8 mouse cellular contexts compared by ENCODE assay signal in the genomic region with DNA sequence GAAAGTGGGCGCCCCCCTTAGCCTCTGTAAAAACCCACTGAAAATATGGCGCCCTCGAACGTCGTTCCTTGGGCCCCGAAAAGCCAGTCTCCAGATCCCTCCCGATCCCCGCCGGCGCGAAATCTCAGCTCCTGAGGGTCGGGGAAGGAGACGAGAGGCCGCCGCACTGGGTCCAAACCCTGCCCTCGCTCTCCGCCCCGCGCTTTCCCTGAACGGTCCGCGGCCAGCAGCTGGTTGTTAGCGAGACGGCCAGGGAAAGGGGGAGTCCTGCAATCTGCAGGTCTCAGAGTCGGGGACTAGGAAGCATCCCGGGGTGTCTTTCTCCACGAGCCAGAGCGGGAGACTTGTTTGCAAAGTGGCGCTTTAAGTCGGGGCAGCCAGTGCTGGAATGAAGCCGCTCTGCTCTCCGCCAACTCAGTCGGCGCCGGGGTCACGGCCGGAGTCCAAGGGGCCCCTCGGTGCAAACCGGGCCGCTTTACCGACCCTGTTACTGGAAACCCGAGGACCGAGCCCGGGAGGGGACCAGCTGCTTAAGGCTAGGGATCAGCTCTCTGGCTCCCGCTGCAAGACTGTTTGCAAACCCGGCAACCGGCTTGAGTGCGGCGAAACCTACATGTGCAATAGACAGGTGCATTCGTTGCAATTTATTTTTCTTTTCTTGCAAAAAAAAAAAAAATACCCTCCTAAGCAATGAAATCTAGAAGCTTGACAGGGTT.
DNase-seq lines count a peak whose midpoint lies in the region; ATAC-seq and TF ChIP-seq lines count a peak whose summit lies in the region.

No protein-coding gene starts in this region.

- peak overlapping the region; percentile 99 for H3K4me2 ChIP-seq in forebrain, embryonic 14.5 days (ENCODE audit: low read length)
- peak overlapping the region; percentile 99 for H3K4me2 ChIP-seq in lung, embryonic 15.5 days

- intact Hi-C loops in heart, postnatal 25 days (cut with DNase I) = loop anchor here (5.0 kb wide), 1 partner anchor 86 kb away; no protein-coding TSS in a partner anchor

- no peak overlapping the region for H3K27ac ChIP-seq in ES-E14 (ENCODE audit: insufficient read depth, low read depth, low read length, poor library complexity, severe bottlenecking)
- peak overlapping the region; percentile 87; the same call in 1 of the 2 replicates for H3K27ac ChIP-seq in forebrain, embryonic 14.5 days (ENCODE audit: low read depth, low read length)
- H3K27ac ChIP-seq in layer of hippocampus, adult 2 months = peak overlapping the region; percentile 92
- H3K27ac ChIP-seq in lung, embryonic 15.5 days = no peak overlapping the region

- no peak for TF ChIP-seq CTCF in layer of hippocampus, adult 2 months (conservative IDR thresholded peaks at IDR 0.05)

- peak overlapping the region; percentile 65 for H3K9ac ChIP-seq in ES-E14 (ENCODE audit: insufficient read depth, low read depth, low read length, poor library complexity, severe bottlenecking)
- peak overlapping the region; percentile 86 for H3K9ac ChIP-seq in forebrain, embryonic 14.5 days (ENCODE audit: low read length)
- H3K9ac ChIP-seq in lung, embryonic 15.5 days = peak overlapping the region; percentile 78

- under 1% methylated on average over 49 of the region's 50 CpGs for WGBS in forebrain, embryonic 14.5 days
- WGBS in lung, embryonic 15.5 days = 1% methylated on average over 50 of the region's 50 CpGs

- H3K27me3 ChIP-seq in forebrain, embryonic 14.5 days (replicated peaks; ENCODE audit: control insufficient read depth, insufficient read depth, low read length) = peaks cover 9% of the 10 kb centered on the region; the same call in 1 of the 2 replicates
- H3K27me3 ChIP-seq in lung, embryonic 15.5 days = peaks cover 32% of the 10 kb centered on the region; the same call in 1 of the 2 replicates

- peaks cover 4% of the 10 kb centered on the region in 2 experiments; a peak in 2 of 4 replicates for H3K4me1 ChIP-seq in ES-E14 (ENCODE audit: control insufficient read depth in 2 of 2, insufficient read depth in 2 of 2, low read length in 2 of 2, poor library complexity in 1 of 2)
- peaks cover 12% of the 10 kb centered on the region for H3K4me1 ChIP-seq in forebrain, embryonic 14.5 days (ENCODE audit: control insufficient read depth, insufficient read depth, low read length)
- peaks cover 18% of the 10 kb centered on the region for H3K4me1 ChIP-seq in lung, embryonic 15.5 days

- H3K36me3 ChIP-seq in ES-E14 (ENCODE audit: control insufficient read depth, insufficient read depth, low read length, poor library complexity, severe bottlenecking) = no peaks in the 10 kb centered on the region
- H3K36me3 ChIP-seq in forebrain, embryonic 14.5 days (ENCODE audit: control insufficient read depth, insufficient read depth, low read length) = no peaks in the 10 kb centered on the region
- no peaks in the 10 kb centered on the region for H3K36me3 ChIP-seq in lung, embryonic 15.5 days

- H3K9me3 ChIP-seq in ES-E14 (ENCODE audit: control insufficient read depth, insufficient read depth, low read depth, low read length) = no peaks in the 10 kb centered on the region
- H3K9me3 ChIP-seq in forebrain, embryonic 14.5 days (replicated peaks; ENCODE audit: control insufficient read depth, low read length) = no peaks in the 10 kb centered on the region
- no peaks in the 10 kb centered on the region for H3K9me3 ChIP-seq in lung, embryonic 15.5 days

- ATAC-seq in forebrain, embryonic 14.5 days = peak; percentile 48
- peak; percentile 55; the same call in 1 of the 2 replicates for ATAC-seq in lung, embryonic 15.5 days (ENCODE audit: borderline replicate concordance, extremely low read depth, low FRiP score, low TSS enrichment)
- ATAC-seq in granulocyte monocyte progenitor cell, adult 5-6 weeks (replicated peaks; ENCODE audit: poor library complexity, severe bottlenecking) = no peak

- DNase-seq in ES-E14 (ENCODE audit: low read depth, low spot score) = no peak
- peak; percentile 40 for DNase-seq in brain, adult 2 months (ENCODE audit: low read depth, low spot score)
- no peak for DNase-seq in forebrain, embryonic 14.5 days (ENCODE audit: low spot score)
- peak; percentile 21 for DNase-seq in heart, postnatal 25 days (ENCODE audit: low spot score)
- DNase-seq in layer of hippocampus, adult 2 months (ENCODE audit: low spot score in 2 of 2) = peak in 1 of 2 experiments; percentile 29
- DNase-seq in right cerebral cortex, adult 2 months (ENCODE audit: low spot score in 2 of 2) = peak; percentile 45 to 47

- in situ Hi-C loops in ES-E14 (cut with MboI; ENCODE audit: low sequenced_read_pairs in 2 of 2, unreplicated experiment in 2 of 2) = no loop called here

- peak overlapping the region; percentile 85 to 92 for H3K4me3 ChIP-seq in ES-E14 (ENCODE audit: insufficient read depth in 1 of 2, low read depth in 1 of 2, low read length in 2 of 2, poor library complexity in 1 of 2, severe bottlenecking in 1 of 2)
- peak overlapping the region; percentile 69 for H3K4me3 ChIP-seq in forebrain, embryonic 14.5 days (ENCODE audit: low read depth, low read length)
- H3K4me3 ChIP-seq in layer of hippocampus, adult 2 months = peak overlapping the region; percentile 85
- H3K4me3 ChIP-seq in lung, embryonic 15.5 days = peak overlapping the region; percentile 78

TF ChIP-seq in ES-E14, 5 proteins besides CTCF, POLR2A, EP300 and RAD21:
- TF ChIP-seq CHD2 (IDR thresholded peaks at IDR 0.05; ENCODE audit: low read depth, low read length) (no peak), ZNF384 (IDR thresholded peaks at IDR 0.05; ENCODE audit: low read depth, low read length) (no peak), HCFC1 (IDR thresholded peaks at IDR 0.05; ENCODE audit: borderline replicate concordance, insufficient read depth, low read length) (no peak), ZC3H11A (IDR thresholded peaks at IDR 0.05; ENCODE audit: borderline replicate concordance, low read depth, low read length) (no peak), MAFK (IDR thresholded peaks at IDR 0.05; ENCODE audit: insufficient read depth, low read depth, low read length) (no peak)

Comparison
In these comparisons a context has a peak if more than half of its experiments do, and no peak if none do; other contexts are left out.
1. DNase-seq: peak in brain, adult 2 months (single experiment), heart, postnatal 25 days (single experiment) and right cerebral cortex, adult 2 months (2 of 2); none in ES-E14 (single experiment) and forebrain, embryonic 14.5 days (single experiment).
2. H3K27ac ChIP-seq: peak in forebrain, embryonic 14.5 days (single experiment) and layer of hippocampus, adult 2 months (single experiment); none in ES-E14 (single experiment) and lung, embryonic 15.5 days (single experiment).
3. Peak in every context shown above with its lines, with median percentiles within 50 percentile points of each other: H3K4me3 ChIP-seq and H3K9ac ChIP-seq.